Mouse (Mus musculus): ENCODE results near the gene Tm7sf2. TPM values are rescaled to one million over a fixed set of nuclear protein-coding genes. Genes with fewer than 3 reads are reported as not detected.

Gene Tm7sf2
- total RNA-seq, 4 experiments from 2014 or later, result 3.1 to 3.9 (median 3.2) TPM

Small RNAs within 50 kb of the gene (microRNA-seq; reads per million reads assigned to microRNA genes)
- gene Mir6988, result not detected

Other genes with a start within 250 kb of the Tm7sf2 start
- gene Frmd8, start 193.1 kb downstream of the Tm7sf2 start, total RNA-seq (2022), result 1 to 10 TPM; 7.1 to 8.1 (median 7.5) TPM
- gene Slc25a45, start 190.6 kb downstream of the Tm7sf2 start, total RNA-seq (2022), result 1 to 10 TPM; 2.4 to 3.8 (median 2.8) TPM
- gene Tigd3, start 174.2 kb downstream of the Tm7sf2 start, total RNA-seq (2022), result under 1 TPM; 0.23 to 0.50 (median 0.34) TPM
- 10 to 100 TPM; 71.9 to 95.2 (median 81.1) TPM for gene Dpf2, start 155.4 kb downstream of the Tm7sf2 start, total RNA-seq (2022)
- gene Cdc42ep2, start 143.6 kb downstream of the Tm7sf2 start, total RNA-seq (2022), result 1 to 10 TPM; 6.0 to 9.7 (median 8.9) TPM
- 10 to 100 TPM in 2 of 4 experiments, 1 to 10 TPM in 2; 7.8 to 13.5 (median 9.3) TPM for gene Pola2, start 104.2 kb downstream of the Tm7sf2 start, total RNA-seq (2022)
- gene Slc22a20, start 82.2 kb downstream of the Tm7sf2 start, total RNA-seq (2022), result not detected
- gene Capn1, start 52.5 kb downstream of the Tm7sf2 start, total RNA-seq (2022), result 10 to 100 TPM; 28.2 to 43.0 (median 35.8) TPM
- gene Syvn1, start 21.8 kb downstream of the Tm7sf2 start, total RNA-seq (2022), result 10 to 100 TPM; 18.9 to 21.7 (median 21.4) TPM
- 10 to 100 TPM; 33.7 to 44.8 (median 40.9) TPM for gene Mrpl49, start 10.6 kb downstream of the Tm7sf2 start, total RNA-seq (2022)
- gene Fau, start 10.5 kb downstream of the Tm7sf2 start, total RNA-seq (2022), result 100 to 1,000 TPM; 526 to 624 (median 583) TPM
- gene Znhit2, start 7.2 kb downstream of the Tm7sf2 start, total RNA-seq (2022), result 10 to 100 TPM; 11.8 to 14.1 (median 13.0) TPM
- gene Vps51, start 8.9 kb upstream of the Tm7sf2 start, total RNA-seq (2022), result 10 to 100 TPM; 18.3 to 23.7 (median 21.1) TPM
- not detected for gene Tmem262, start 11.7 kb upstream of the Tm7sf2 start, total RNA-seq (2022)
- not detected for gene Gm28374, start 13.9 kb upstream of the Tm7sf2 start, total RNA-seq (2022)
- gene Zfpl1, start 16.6 kb upstream of the Tm7sf2 start, total RNA-seq (2022), result 10 to 100 TPM; 15.4 to 20.8 (median 17.4) TPM
- gene Cdca5, start 16.6 kb upstream of the Tm7sf2 start, total RNA-seq (2022), result under 1 TPM in 1 of 4 experiments, not detected in 3; 0.16 TPM
- not detected for gene AC131692.1, start 26.0 kb upstream of the Tm7sf2 start, total RNA-seq (2022)
- gene Naaladl1, start 37.4 kb upstream of the Tm7sf2 start, total RNA-seq (2022), result not detected
- gene Sac3d1, start 50.3 kb upstream of the Tm7sf2 start, total RNA-seq (2022), result 10 to 100 TPM in 1 of 4 experiments, 1 to 10 TPM in 3; 8.0 to 10.4 (median 9.0) TPM
- 10 to 100 TPM; 14.8 to 18.0 (median 15.6) TPM for gene Snx15, start 59.9 kb upstream of the Tm7sf2 start, total RNA-seq (2022)
- 1 to 10 TPM in 1 of 4 experiments, under 1 TPM in 3; 0.31 to 1.4 (median 0.43) TPM for gene Batf2, start 72.6 kb upstream of the Tm7sf2 start, total RNA-seq (2022)
- gene Arl2, start 73.2 kb upstream of the Tm7sf2 start, total RNA-seq (2022), result 10 to 100 TPM; 77.6 to 82.7 (median 79.4) TPM
- not detected for gene Majin, start 116.0 kb upstream of the Tm7sf2 start, total RNA-seq (2022)
- gene Gpha2, start 158.0 kb upstream of the Tm7sf2 start, total RNA-seq (2022), result not detected
- 10 to 100 TPM; 32.9 to 35.9 (median 34.4) TPM for gene Ppp2r5b, start 167.5 kb upstream of the Tm7sf2 start, total RNA-seq (2022)
- gene Atg2a, start 173.3 kb upstream of the Tm7sf2 start, total RNA-seq (2022), result 10 to 100 TPM; 22.3 to 28.0 (median 25.8) TPM
- gene Ehd1, start 208.4 kb upstream of the Tm7sf2 start, total RNA-seq (2022), result 10 to 100 TPM; 88.7 to 99.1 (median 92.3) TPM
- 10 to 100 TPM; 14.7 to 17.1 (median 15.4) TPM for gene Cdc42bpg, start 238.1 kb upstream of the Tm7sf2 start, total RNA-seq (2022)